Mouse (Mus musculus): Measurements from ENCODE around the gene Ankrd33b. TPM values are rescaled to one million over a fixed set of nuclear protein-coding genes. Genes with fewer than 3 reads are reported as not detected.

The Ankrd33b gene
- total RNA-seq, 2 experiments from 2014 or later: 16.2 to 17.4 TPM

GRCm38 (mm10) chr15:31315630-31316231 lies 51.8 kb downstream of the Ankrd33b start:
- intact Hi-C loops (cut with DNase I): loop anchor here (1.0 to 2.0 kb wide), 4 partner anchors 51 to 271 kb away; partner anchors contain the start of gene Ankrd33b
- DNase-seq: peak; percentile 88 to 94

GRCm38 (mm10) chr15:31312001-31312400 lies 55.5 kb downstream of the Ankrd33b start:
- intact Hi-C loops (cut with DNase I): no loop called here

GRCm38 (mm10) chr15:31309526-31309925 lies 58.0 kb downstream of the Ankrd33b start:
- DNase-seq: no peak
- intact Hi-C loops (cut with DNase I): no loop called here

More at GRCm38 (mm10) chr15:31312001-31312400, 55.5 kb downstream of the Ankrd33b start:
- no peak for DNase-seq

GRCm38 (mm10) chr15:31306726-31307125 lies 60.8 kb downstream of the Ankrd33b start:
- no peak for DNase-seq
- intact Hi-C loops (cut with DNase I): no loop called here

GRCm38 (mm10) chr15:31305181-31305580 lies 62.3 kb downstream of the Ankrd33b start:
- peak; percentile 30 to 38 for DNase-seq
- intact Hi-C loops (cut with DNase I): no loop called here

GRCm38 (mm10) chr15:31304302-31304701 lies 63.2 kb downstream of the Ankrd33b start:
- DNase-seq: no peak
- intact Hi-C loops (cut with DNase I): no loop called here

- intact Hi-C loops (cut with DNase I): no loop called here
- DNase-seq: peak; percentile 68 to 71
Measured at GRCm38 (mm10) chr15:31302293-31302990, 65.1 kb downstream of the Ankrd33b start.

GRCm38 (mm10) chr15:31299258-31299917 lies 68.1 kb downstream of the Ankrd33b start:
- intact Hi-C loops (cut with DNase I): no loop called here
- no peak for DNase-seq

- DNase-seq: no peak
- intact Hi-C loops (cut with DNase I): no loop called here
Measured at GRCm38 (mm10) chr15:31297777-31298137, 69.8 kb downstream of the Ankrd33b start.

GRCm38 (mm10) chr15:31296882-31297776 lies 70.4 kb downstream of the Ankrd33b start:
- intact Hi-C loops (cut with DNase I): no loop called here
- DNase-seq: no peak

GRCm38 (mm10) chr15:31294311-31294710 lies 73.2 kb downstream of the Ankrd33b start:
- intact Hi-C loops (cut with DNase I): no loop called here
- no peak for DNase-seq

- intact Hi-C loops (cut with DNase I): no loop called here
- peak; percentile 30 to 39 for DNase-seq
Measured at GRCm38 (mm10) chr15:31292627-31293026, 74.9 kb downstream of the Ankrd33b start.

- DNase-seq: no peak
- intact Hi-C loops (cut with DNase I): no loop called here
Measured at GRCm38 (mm10) chr15:31285695-31286094, 81.8 kb downstream of the Ankrd33b start.

- intact Hi-C loops (cut with DNase I): no loop called here
- DNase-seq: no peak
Measured at GRCm38 (mm10) chr15:31284922-31285631, 82.4 kb downstream of the Ankrd33b start.

GRCm38 (mm10) chr15:31284142-31284541 lies 83.4 kb downstream of the Ankrd33b start:
- DNase-seq: no peak
- intact Hi-C loops (cut with DNase I): no loop called here

- no peak for DNase-seq
- intact Hi-C loops (cut with DNase I): no loop called here
Measured at GRCm38 (mm10) chr15:31282353-31282752, 85.2 kb downstream of the Ankrd33b start.

- intact Hi-C loops (cut with DNase I): no loop called here
- no peak for DNase-seq
Measured at GRCm38 (mm10) chr15:31281830-31282229, 85.7 kb downstream of the Ankrd33b start.

- intact Hi-C loops (cut with DNase I): no loop called here
- no peak for DNase-seq
Measured at GRCm38 (mm10) chr15:31280683-31281082, 86.8 kb downstream of the Ankrd33b start.

- no peak for DNase-seq
- intact Hi-C loops (cut with DNase I): no loop called here
Measured at GRCm38 (mm10) chr15:31280059-31280458, 87.5 kb downstream of the Ankrd33b start.

- intact Hi-C loops (cut with DNase I): no loop called here
- DNase-seq: no peak
Measured at GRCm38 (mm10) chr15:31279577-31280004, 87.9 kb downstream of the Ankrd33b start.

All from heart, postnatal 10 days (tissue).